Mouse (Mus musculus): Measurements from ENCODE around the gene Sema6d. TPM values are rescaled to one million over a fixed set of nuclear protein-coding genes. Genes with fewer than 3 reads are reported as not detected.

Sema6d gene
- polyA plus RNA-seq, 1 experiment: 59.6 TPM

DNA sequence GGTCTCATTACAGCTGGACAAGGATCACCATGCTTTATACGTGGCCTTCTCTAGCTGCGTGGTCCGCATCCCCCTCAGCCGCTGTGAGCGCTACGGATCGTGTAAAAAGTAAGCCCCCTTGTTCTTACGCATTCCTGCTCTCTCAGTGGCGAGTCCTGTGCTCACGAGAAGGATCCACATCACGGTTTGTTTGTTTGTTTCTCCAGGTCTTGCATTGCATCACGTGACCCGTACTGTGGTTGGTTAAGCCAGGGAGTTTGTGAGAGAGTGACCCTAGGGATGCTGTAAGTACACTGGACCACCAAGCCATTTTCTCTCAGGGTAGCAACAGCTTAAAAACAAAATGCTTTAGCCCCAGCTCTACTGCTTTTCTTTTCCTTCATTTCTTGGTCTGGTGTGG is 569.8 kb downstream of the Sema6d start:
- TF ChIP-seq CTCF (IDR thresholded peaks at IDR 0.05; ENCODE audit: borderline replicate concordance, insufficient read depth, low read depth, low read length) (no peak), POLR2A (IDR thresholded peaks at IDR 0.05; ENCODE audit: borderline replicate concordance, insufficient read depth, low read length) (no peak)
- whole genome bisulfite sequencing: 95% methylated on average over 13 of the region's 13 CpGs
- no peaks in the 10 kb centered on the region for H3K27me3 ChIP-seq (ENCODE audit: control insufficient read depth, insufficient read depth, low read length)

DNA sequence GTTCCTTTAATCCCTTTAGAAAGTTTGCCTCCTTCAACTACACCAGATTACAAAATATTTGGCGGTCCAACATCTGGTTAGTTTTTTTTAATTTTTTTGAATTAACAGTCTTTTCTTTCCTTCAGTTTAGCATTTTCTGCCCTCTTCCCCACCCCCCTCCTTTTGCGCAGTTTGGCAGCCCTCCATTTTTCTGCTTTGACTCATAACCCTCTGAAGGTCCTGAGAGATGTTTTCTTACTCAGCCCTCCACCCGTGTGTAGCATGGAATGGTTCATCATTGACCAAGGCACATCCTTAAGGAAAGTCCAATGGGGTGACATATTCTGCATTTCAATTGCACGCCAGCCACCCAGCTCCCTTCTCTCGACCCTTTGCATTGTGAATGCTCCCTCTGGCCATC is 570.9 kb downstream of the Sema6d start:
- Histone ChIP-seq H3K4me1 (ENCODE audit: control insufficient read depth, insufficient read depth, low read length) (no peaks in the 10 kb centered on the region), H3K27me3 (ENCODE audit: control insufficient read depth, insufficient read depth, low read length) (no peaks in the 10 kb centered on the region), H3K4me3 (replicated peaks; ENCODE audit: insufficient read depth, low read depth, low read length) (no peak overlapping the region), H3K27ac (ENCODE audit: insufficient read depth, low read length) (no peak overlapping the region)
- DNase-seq: no peak
- 74% methylated on average over 5 of the region's 5 CpGs for WGBS
- TF ChIP-seq POLR2A (IDR thresholded peaks at IDR 0.05; ENCODE audit: borderline replicate concordance, insufficient read depth, low read length) (no peak), CTCF (IDR thresholded peaks at IDR 0.05; ENCODE audit: borderline replicate concordance, insufficient read depth, low read depth, low read length) (no peak)

More for the DNA sequence above, 569.8 kb downstream of the Sema6d start:
- no peak overlapping the region for H3K27ac ChIP-seq (ENCODE audit: insufficient read depth, low read length)
- no peak overlapping the region for H3K4me3 ChIP-seq (replicated peaks; ENCODE audit: insufficient read depth, low read depth, low read length)
- DNase-seq: no peak
- H3K4me1 ChIP-seq (ENCODE audit: control insufficient read depth, insufficient read depth, low read length): no peaks in the 10 kb centered on the region

DNA sequence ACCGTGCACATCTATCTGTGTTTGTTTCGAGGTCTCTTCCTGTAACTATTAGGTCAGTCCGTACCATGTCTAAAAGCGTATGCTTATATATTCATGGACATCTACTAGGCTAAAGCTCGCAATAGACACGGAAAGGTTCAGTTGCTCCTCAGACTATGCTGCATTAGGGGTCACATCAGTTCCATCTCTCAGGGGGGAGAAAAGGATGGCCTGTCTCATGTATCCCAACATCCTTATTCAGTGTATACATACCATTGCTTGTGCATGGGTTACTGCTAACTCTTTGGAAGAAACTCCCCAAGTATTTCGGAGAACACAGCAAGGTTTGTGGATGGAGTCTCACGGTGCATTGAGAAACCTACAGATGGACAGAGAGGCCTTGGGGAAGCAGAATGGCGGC is 571.5 kb downstream of the Sema6d start:
- no peaks in the 10 kb centered on the region for H3K4me1 ChIP-seq (ENCODE audit: control insufficient read depth, insufficient read depth, low read length)
- TF ChIP-seq POLR2A (IDR thresholded peaks at IDR 0.05; ENCODE audit: borderline replicate concordance, insufficient read depth, low read length) (no peak), CTCF (IDR thresholded peaks at IDR 0.05; ENCODE audit: borderline replicate concordance, insufficient read depth, low read depth, low read length) (no peak)
- H3K27me3 ChIP-seq (ENCODE audit: control insufficient read depth, insufficient read depth, low read length): no peaks in the 10 kb centered on the region
- 88% methylated on average over 9 of the region's 9 CpGs for WGBS
- no peak overlapping the region for H3K4me3 ChIP-seq (replicated peaks; ENCODE audit: insufficient read depth, low read depth, low read length)
- no peak overlapping the region for H3K27ac ChIP-seq (ENCODE audit: insufficient read depth, low read length)
- no peak for DNase-seq

DNA sequence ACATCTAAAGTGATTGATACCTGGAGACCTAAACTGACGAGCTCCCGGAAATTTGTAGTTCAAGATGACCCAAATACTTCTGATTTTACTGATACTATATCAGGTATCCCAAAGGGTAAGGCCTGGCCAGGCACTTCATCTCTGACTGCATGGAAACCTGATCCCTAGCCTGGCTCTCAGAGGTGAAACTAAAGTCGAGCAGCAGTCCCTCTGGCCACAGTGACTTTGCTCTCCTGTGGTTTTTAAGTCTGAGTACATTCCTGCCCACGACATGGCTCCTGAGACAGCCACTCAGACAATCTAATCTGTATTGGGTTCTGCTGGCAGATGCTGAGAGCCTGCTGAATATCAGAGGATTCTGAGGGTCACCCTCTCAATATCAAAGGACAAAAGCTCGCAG is 572.5 kb downstream of the Sema6d start:
- 66% methylated on average over 5 of the region's 5 CpGs for WGBS
- no peak overlapping the region for H3K4me3 ChIP-seq (replicated peaks; ENCODE audit: insufficient read depth, low read depth, low read length)
- DNase-seq: no peak
- no peaks in the 10 kb centered on the region for H3K27me3 ChIP-seq (ENCODE audit: control insufficient read depth, insufficient read depth, low read length)
- TF ChIP-seq CTCF (IDR thresholded peaks at IDR 0.05; ENCODE audit: borderline replicate concordance, insufficient read depth, low read depth, low read length) (no peak), POLR2A (IDR thresholded peaks at IDR 0.05; ENCODE audit: borderline replicate concordance, insufficient read depth, low read length) (no peak)
- no peaks in the 10 kb centered on the region for H3K4me1 ChIP-seq (ENCODE audit: control insufficient read depth, insufficient read depth, low read length)
- no peak overlapping the region for H3K27ac ChIP-seq (ENCODE audit: insufficient read depth, low read length)

DNA sequence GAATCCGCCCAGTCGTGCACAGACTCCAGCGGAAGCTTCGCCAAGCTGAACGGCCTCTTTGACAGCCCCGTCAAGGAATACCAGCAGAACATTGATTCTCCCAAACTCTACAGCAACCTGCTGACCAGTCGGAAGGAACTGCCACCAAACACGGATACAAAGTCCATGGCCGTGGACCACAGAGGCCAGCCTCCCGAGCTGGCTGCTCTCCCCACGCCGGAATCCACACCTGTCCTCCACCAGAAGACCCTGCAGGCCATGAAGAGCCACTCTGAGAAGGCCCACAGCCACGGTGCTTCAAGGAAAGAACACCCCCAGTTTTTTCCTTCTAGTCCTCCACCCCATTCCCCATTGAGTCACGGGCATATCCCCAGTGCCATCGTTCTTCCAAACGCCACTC is 574.4 kb downstream of the Sema6d start:
- DNase-seq: no peak
- H3K4me1 ChIP-seq (ENCODE audit: control insufficient read depth, insufficient read depth, low read length): peaks cover 14% of the 10 kb centered on the region; the same call in 1 of the 2 replicates
- H3K27ac ChIP-seq (ENCODE audit: insufficient read depth, low read length): no peak overlapping the region
- 92% methylated on average over 16 of the region's 16 CpGs for WGBS
- TF ChIP-seq POLR2A (IDR thresholded peaks at IDR 0.05; ENCODE audit: borderline replicate concordance, insufficient read depth, low read length) (no peak), CTCF (IDR thresholded peaks at IDR 0.05; ENCODE audit: borderline replicate concordance, insufficient read depth, low read depth, low read length) (no peak)
- no peaks in the 10 kb centered on the region for H3K27me3 ChIP-seq (ENCODE audit: control insufficient read depth, insufficient read depth, low read length)
- H3K4me3 ChIP-seq (replicated peaks; ENCODE audit: insufficient read depth, low read depth, low read length): no peak overlapping the region

DNA sequence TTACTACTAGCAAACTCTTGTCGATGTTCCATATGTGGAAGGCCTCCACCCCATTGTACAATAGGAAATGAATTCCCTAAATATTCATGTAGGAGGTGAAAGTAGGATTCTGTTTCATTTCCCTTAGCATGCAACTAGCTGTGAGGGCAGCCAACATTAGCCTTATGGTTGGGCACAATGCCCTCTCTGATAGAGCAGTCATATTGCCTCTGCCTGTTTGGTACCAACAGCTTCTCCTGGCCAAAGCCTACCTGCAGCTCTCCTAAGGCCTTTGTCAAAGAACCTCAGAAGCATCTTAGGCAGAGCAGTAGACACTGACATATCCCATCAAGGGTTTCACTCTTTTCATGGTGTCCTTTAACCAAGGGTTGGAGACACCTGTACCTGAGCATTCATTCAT is 578.7 kb downstream of the Sema6d start:
- Histone ChIP-seq H3K27me3 (ENCODE audit: control insufficient read depth, insufficient read depth, low read length) (no peaks in the 10 kb centered on the region), H3K4me3 (replicated peaks; ENCODE audit: insufficient read depth, low read depth, low read length) (no peak overlapping the region), H3K4me1 (ENCODE audit: control insufficient read depth, insufficient read depth, low read length) (peaks cover 18% of the 10 kb centered on the region; the same call in 1 of the 2 replicates), H3K27ac (ENCODE audit: insufficient read depth, low read length) (no peak overlapping the region; the same call in 1 of the 2 replicates)
- no peak for TF ChIP-seq CTCF (IDR thresholded peaks at IDR 0.05; ENCODE audit: borderline replicate concordance, insufficient read depth, low read depth, low read length)
- no peak for TF ChIP-seq POLR2A (IDR thresholded peaks at IDR 0.05; ENCODE audit: borderline replicate concordance, insufficient read depth, low read length)
- WGBS: 46% methylated on average over 1 of the region's 1 CpGs
- DNase-seq: peak; percentile 52 to 77

DNA sequence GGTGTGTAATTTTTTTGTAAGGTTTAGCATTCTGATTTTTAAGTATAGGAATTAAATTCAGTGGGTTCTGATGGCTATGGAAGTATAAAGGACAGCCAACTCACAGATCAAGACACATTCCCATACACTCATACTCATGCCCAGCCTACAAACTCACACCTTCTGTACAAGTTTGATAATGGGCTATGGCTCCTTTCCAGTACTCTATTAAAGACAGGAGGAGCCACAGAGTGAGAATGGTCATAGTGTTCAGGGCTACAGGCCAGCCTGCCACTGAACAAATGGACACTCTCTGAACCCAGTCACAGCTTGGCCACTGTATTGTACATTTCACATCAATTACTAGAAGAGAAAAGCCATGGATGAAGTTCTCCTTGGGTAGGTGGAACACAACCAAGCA is 583.3 kb downstream of the Sema6d start:
- no peak for DNase-seq
- Histone ChIP-seq H3K4me1 (ENCODE audit: control insufficient read depth, insufficient read depth, low read length) (peaks cover 12% of the 10 kb centered on the region; the same call in 1 of the 2 replicates), H3K27ac (ENCODE audit: insufficient read depth, low read length) (no peak overlapping the region), H3K27me3 (ENCODE audit: control insufficient read depth, insufficient read depth, low read length) (no peaks in the 10 kb centered on the region), H3K4me3 (replicated peaks; ENCODE audit: insufficient read depth, low read depth, low read length) (no peak overlapping the region)
- TF ChIP-seq CTCF (IDR thresholded peaks at IDR 0.05; ENCODE audit: borderline replicate concordance, insufficient read depth, low read depth, low read length) (no peak), POLR2A (IDR thresholded peaks at IDR 0.05; ENCODE audit: borderline replicate concordance, insufficient read depth, low read length) (no peak)

DNA sequence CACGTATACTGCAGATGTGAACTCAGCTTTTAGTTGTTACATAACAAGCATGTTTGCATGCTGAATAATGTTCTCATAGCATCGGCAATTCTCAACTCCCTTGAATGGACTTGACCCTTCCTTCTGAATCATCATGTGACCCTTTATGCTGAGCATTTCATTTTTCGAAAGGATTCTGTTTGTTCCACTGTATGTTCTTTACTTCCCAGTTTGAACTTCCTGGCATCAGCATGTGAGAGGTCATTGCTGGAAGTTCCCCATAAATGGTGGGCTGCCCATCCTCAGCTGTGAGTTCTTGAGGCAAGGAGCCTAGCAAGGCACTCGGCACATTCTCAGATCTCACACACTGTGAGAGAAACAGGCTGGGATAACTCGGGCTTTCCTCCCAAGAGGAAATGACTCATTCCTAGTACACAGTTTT is 594.7 kb downstream of the Sema6d start:
- no peak for DNase-seq
- no peak overlapping the region for H3K27ac ChIP-seq (ENCODE audit: insufficient read depth, low read length)
- TF ChIP-seq POLR2A (IDR thresholded peaks at IDR 0.05; ENCODE audit: borderline replicate concordance, insufficient read depth, low read length) (no peak), CTCF (IDR thresholded peaks at IDR 0.05; ENCODE audit: borderline replicate concordance, insufficient read depth, low read depth, low read length) (no peak)
- 79% methylated on average over 5 of the region's 5 CpGs for WGBS
- no peak overlapping the region for H3K4me3 ChIP-seq (replicated peaks; ENCODE audit: insufficient read depth, low read depth, low read length)
- H3K27me3 ChIP-seq (ENCODE audit: control insufficient read depth, insufficient read depth, low read length): no peaks in the 10 kb centered on the region
- no peaks in the 10 kb centered on the region for H3K4me1 ChIP-seq (ENCODE audit: control insufficient read depth, insufficient read depth, low read length)
